In the genomic region with DNA sequence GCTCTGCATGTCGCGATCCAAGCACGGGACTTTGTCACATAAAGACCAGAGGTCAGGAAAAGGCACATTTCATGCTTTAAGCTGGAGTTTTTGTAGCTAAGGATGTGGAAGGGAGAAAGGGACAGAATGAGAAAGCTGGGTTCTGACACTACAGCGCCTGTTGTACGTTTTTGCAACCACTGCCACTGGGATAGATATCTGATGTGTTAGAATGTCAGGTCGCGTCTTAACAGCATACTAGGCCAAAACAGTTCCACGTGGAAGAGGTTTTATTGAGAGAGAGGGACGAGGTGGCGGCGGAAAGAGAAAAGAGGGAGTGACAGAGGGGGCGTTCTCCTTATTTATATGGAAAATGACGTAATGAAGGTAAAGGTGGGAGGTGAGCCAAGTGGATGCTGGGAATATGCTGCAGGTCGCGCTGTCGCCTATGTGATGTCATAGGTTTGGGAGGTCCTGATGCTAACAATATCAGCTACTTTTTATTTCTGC, we compare ENCODE assay signal across 8 mouse cellular contexts. TPM values are rescaled to one million over a fixed set of nuclear protein-coding genes. Genes with fewer than 3 reads are reported as not detected.
A peak's percentile ranks its signal among the peaks of the same experiment; 100 is the strongest.
DNase-seq lines count a peak whose midpoint lies in the region; ATAC-seq and TF ChIP-seq lines count a peak whose summit lies in the region.

No protein-coding gene starts in this region.

- TF ChIP-seq CTCF in cortical plate, adult 2 months (IDR thresholded peaks at IDR 0.05; ENCODE audit: extremely low read depth, insufficient read depth, low read length) = no peak
- TF ChIP-seq CTCF in lung, postnatal 0 days (IDR thresholded peaks at IDR 0.05) = no peak
- no peak for TF ChIP-seq CTCF in stomach, postnatal 0 days (IDR thresholded peaks at IDR 0.05; ENCODE audit: low read depth)

- H3K9ac ChIP-seq in hindbrain, embryonic 16.5 days (ENCODE audit: low read depth, low read length) = peak overlapping the region; percentile 76
- H3K9ac ChIP-seq in lung, postnatal 0 days (replicated peaks; ENCODE audit: low read depth) = peak overlapping the region; percentile 57
- H3K9ac ChIP-seq in stomach, postnatal 0 days (ENCODE audit: low read length) = peak overlapping the region; percentile 82

- peak overlapping the region; percentile 68 for H3K27ac ChIP-seq in cortical plate, adult 2 months (ENCODE audit: insufficient read depth, low read length)
- H3K27ac ChIP-seq in hindbrain, embryonic 16.5 days (ENCODE audit: low read depth, low read length) = peak overlapping the region; percentile 94
- H3K27ac ChIP-seq in lung, postnatal 0 days (ENCODE audit: low read length) = peak overlapping the region; percentile 95
- H3K27ac ChIP-seq in stomach, postnatal 0 days (replicated peaks) = peak overlapping the region; percentile 97

- WGBS in hindbrain, embryonic 16.5 days = 3% methylated on average over 16 of the region's 16 CpGs
- WGBS in lung, postnatal 0 days = 6% methylated on average over 16 of the region's 16 CpGs
- WGBS in stomach, postnatal 0 days = 4% methylated on average over 16 of the region's 16 CpGs

- no peaks in the 10 kb centered on the region for H3K27me3 ChIP-seq in hindbrain, embryonic 16.5 days (replicated peaks; ENCODE audit: control insufficient read depth, insufficient read depth, low read length)
- no peaks in the 10 kb centered on the region for H3K27me3 ChIP-seq in lung, postnatal 0 days (replicated peaks; ENCODE audit: insufficient read depth, low read length)
- H3K27me3 ChIP-seq in stomach, postnatal 0 days (ENCODE audit: control insufficient read depth, insufficient read depth, low read length) = no peaks in the 10 kb centered on the region

- ATAC-seq in cerebellum, adult (ENCODE audit: insufficient number of reproducible peaks, low FRiP score, low TSS enrichment) = no peak
- ATAC-seq in hindbrain, embryonic 16.5 days = no peak
- no peak for ATAC-seq in lung, postnatal 0 days
- ATAC-seq in stomach, postnatal 0 days (ENCODE audit: low FRiP score, low TSS enrichment) = no peak

- peak overlapping the region; percentile 98 for H3K4me2 ChIP-seq in hindbrain, embryonic 16.5 days (ENCODE audit: low read length)
- H3K4me2 ChIP-seq in lung, postnatal 0 days (replicated peaks; ENCODE audit: low read depth, low read length) = peak overlapping the region; percentile 72
- H3K4me2 ChIP-seq in stomach, postnatal 0 days (replicated peaks; ENCODE audit: low read depth) = peak overlapping the region; percentile 82

- H3K36me3 ChIP-seq in hindbrain, embryonic 16.5 days (ENCODE audit: control insufficient read depth, insufficient read depth, low read length) = no peaks in the 10 kb centered on the region
- H3K36me3 ChIP-seq in lung, postnatal 0 days (ENCODE audit: insufficient read depth, low read length) = no peaks in the 10 kb centered on the region; the same call in 1 of the 2 replicates
- H3K36me3 ChIP-seq in stomach, postnatal 0 days (ENCODE audit: control insufficient read depth, insufficient read depth, low read length) = no peaks in the 10 kb centered on the region

- peak overlapping the region; percentile 71 for H3K4me3 ChIP-seq in cortical plate, adult 2 months (ENCODE audit: insufficient read depth, low read length)
- H3K4me3 ChIP-seq in hindbrain, embryonic 16.5 days (ENCODE audit: low read length) = peak overlapping the region; percentile 56
- H3K4me3 ChIP-seq in lung, postnatal 0 days (ENCODE audit: low read depth, low read length) = peak overlapping the region; percentile 60
- peak overlapping the region; percentile 61 for H3K4me3 ChIP-seq in stomach, postnatal 0 days (ENCODE audit: low read depth, low read length)

- DNase-seq in cerebellum, adult 11-12 months = peak; percentile 54
- peak; percentile 79 for DNase-seq in A20 (ENCODE audit: low read depth, low spot score)
- peak; percentile 53 for DNase-seq in lung, postnatal 0 days (ENCODE audit: low spot score)
- peak; percentile 58 for DNase-seq in stomach, postnatal 0 days (ENCODE audit: low spot score)
- no peak for DNase-seq in urinary bladder, postnatal 10 days (ENCODE audit: low spot score)

- TF ChIP-seq POLR2A in cortical plate, adult 2 months (IDR thresholded peaks at IDR 0.05; ENCODE audit: extremely low read depth, insufficient read depth, low read length) = 0 out of 2 replicates have a peak, but pooled peaks have one; percentile 28

- no peaks in the 10 kb centered on the region for H3K9me3 ChIP-seq in hindbrain, embryonic 16.5 days (ENCODE audit: control insufficient read depth, low read length)
- no peaks in the 10 kb centered on the region for H3K9me3 ChIP-seq in lung, postnatal 0 days (ENCODE audit: low read length)
- no peaks in the 10 kb centered on the region for H3K9me3 ChIP-seq in stomach, postnatal 0 days (ENCODE audit: control insufficient read depth, low read length)

- TF ChIP-seq EP300 in lung, postnatal 0 days (IDR thresholded peaks at IDR 0.05) = no peak
- TF ChIP-seq EP300 in stomach, postnatal 0 days (optimal IDR thresholded peaks at IDR 0.05) = no peak

- no peaks in the 10 kb centered on the region; the same call in 1 of the 2 replicates for H3K4me1 ChIP-seq in cortical plate, adult 2 months (ENCODE audit: control insufficient read depth, insufficient read depth, low read length)
- H3K4me1 ChIP-seq in hindbrain, embryonic 16.5 days (ENCODE audit: control insufficient read depth, insufficient read depth, low read depth, low read length) = peaks cover 21% of the 10 kb centered on the region
- peaks cover 15% of the 10 kb centered on the region; the same call in 1 of the 2 replicates for H3K4me1 ChIP-seq in lung, postnatal 0 days (ENCODE audit: insufficient read depth, low read depth, low read length)
- no peaks in the 10 kb centered on the region for H3K4me1 ChIP-seq in stomach, postnatal 0 days (replicated peaks; ENCODE audit: control insufficient read depth, insufficient read depth)

RNA-seq across cellular contexts. Expression of gene Setd4, which starts 0.7 kb away (rescaled TPM):
- 20.4 and 24.0 TPM in 2 replicates for polyA plus RNA-seq in cortical plate, adult 2 months (2012; rRNA removed)
- 15.8 and 17.1 TPM in 2 replicates for polyA plus RNA-seq in hindbrain, embryonic 16.5 days (2015; fragmentation: Nextera tagmentation; extraction: Ambion mirVana)
- 5.6 and 6.7 TPM in 2 replicates for polyA plus RNA-seq in lung, postnatal 0 days (2015; fragmentation: Nextera tagmentation; extraction: Ambion mirVana)
- 20.9 and 24.7 TPM in 2 replicates for polyA plus RNA-seq in stomach, postnatal 0 days (2015; fragmentation: Nextera tagmentation; extraction: Ambion mirVana)

RNA-seq across cellular contexts. Expression of gene Cbr1, which starts 1.1 kb away (rescaled TPM):
- 121 and 132 TPM in 2 replicates for polyA plus RNA-seq in cortical plate, adult 2 months (2012; rRNA removed)
- polyA plus RNA-seq in hindbrain, embryonic 16.5 days (2015; fragmentation: Nextera tagmentation; extraction: Ambion mirVana) = 138 and 152 TPM in 2 replicates
- 74.0 and 75.7 TPM in 2 replicates for polyA plus RNA-seq in lung, postnatal 0 days (2015; fragmentation: Nextera tagmentation; extraction: Ambion mirVana)
- polyA plus RNA-seq in stomach, postnatal 0 days (2015; fragmentation: Nextera tagmentation; extraction: Ambion mirVana) = 411 and 426 TPM in 2 replicates

RNA-seq across cellular contexts. Expression of gene Gm5678, which starts 23.4 kb away (rescaled TPM):
- 0.36 and 0.79 TPM in 2 replicates for polyA plus RNA-seq in cortical plate, adult 2 months (2012; rRNA removed)
- polyA plus RNA-seq in hindbrain, embryonic 16.5 days (2015; fragmentation: Nextera tagmentation; extraction: Ambion mirVana) = not detected in 2 replicates
- polyA plus RNA-seq in lung, postnatal 0 days (2015; fragmentation: Nextera tagmentation; extraction: Ambion mirVana) = not detected in 2 replicates
- polyA plus RNA-seq in stomach, postnatal 0 days (2015; fragmentation: Nextera tagmentation; extraction: Ambion mirVana) = 7.7 and 8.0 TPM in 2 replicates
